ENCODE assay signal across 9 mouse cellular contexts in genomic region chr9:83487771-83488470, GRCm38 (mm10). TPM values are rescaled to one million over a fixed set of nuclear protein-coding genes. Genes with fewer than 3 reads are reported as not detected.
A peak's percentile ranks its signal among the peaks of the same experiment; 100 is the strongest.
DNase-seq lines count a peak whose midpoint lies in the region; ATAC-seq and TF ChIP-seq lines count a peak whose summit lies in the region.
"Had no signal": no experiment of that assay in that cellular context is flagged by ENCODE, and none has a peak within 500 bp of the region (broad histone marks: within the 10 kb centered on the region; RNA-seq: fewer than 3 reads in every experiment).

No protein-coding gene starts in this region.

- no peak for DNase-seq in forebrain, embryonic 11.5 days (ENCODE audit: low spot score)
- DNase-seq in cerebellum, adult 2 months: peak; percentile 60 to 80
- no peak for DNase-seq in embryo, embryonic 11 days
- no peak for DNase-seq in lung, postnatal 10 days
- no peak for DNase-seq in urinary bladder, postnatal 25 days (ENCODE audit: low spot score)

- H3K4me2 ChIP-seq in forebrain, embryonic 13.5 days: peak overlapping the region; percentile 19; the same call in 1 of the 2 replicates
- H3K4me2 ChIP-seq in forebrain, embryonic 11.5 days (ENCODE audit: low read depth, low read length, severe bottlenecking): no peak overlapping the region
- H3K4me2 ChIP-seq in hindbrain, embryonic 16.5 days (ENCODE audit: low read length): peak overlapping the region; percentile 48
- H3K4me2 ChIP-seq in midbrain, embryonic 16.5 days (ENCODE audit: low read length): peak overlapping the region; percentile 46
- H3K4me2 ChIP-seq: embryonic facial prominence, embryonic 13.5 days had no signal

- no peak for TF ChIP-seq POLR2A in cerebellum, adult 2 months (IDR thresholded peaks at IDR 0.05; ENCODE audit: borderline replicate concordance, insufficient read depth, low read length)

- no peak overlapping the region for H3K9ac ChIP-seq in forebrain, embryonic 13.5 days
- H3K9ac ChIP-seq in forebrain, embryonic 11.5 days (ENCODE audit: low read length): no peak overlapping the region
- H3K9ac ChIP-seq in hindbrain, embryonic 16.5 days (ENCODE audit: low read depth, low read length): 0 out of 2 replicates have a peak overlapping the region, but pooled peaks have one; percentile 18
- peak overlapping the region; percentile 41; the same call in 1 of the 2 replicates for H3K9ac ChIP-seq in midbrain, embryonic 16.5 days (ENCODE audit: low read depth, low read length)
- H3K9ac ChIP-seq: embryonic facial prominence, embryonic 13.5 days had no signal

- WGBS in forebrain, embryonic 13.5 days: 47% methylated on average over 9 of the region's 9 CpGs
- 58% methylated on average over 9 of the region's 9 CpGs for WGBS in forebrain, embryonic 11.5 days
- 17% methylated on average over 9 of the region's 9 CpGs for WGBS in cerebellum, adult 2 months
- 33% methylated on average over 9 of the region's 9 CpGs for WGBS in hindbrain, embryonic 16.5 days
- 39% methylated on average over 9 of the region's 9 CpGs for WGBS in midbrain, embryonic 16.5 days

- peak; percentile 94 for ATAC-seq in forebrain, embryonic 13.5 days
- ATAC-seq in forebrain, embryonic 11.5 days (replicated peaks; ENCODE audit: low FRiP score): no peak
- ATAC-seq in hindbrain, embryonic 16.5 days: peak; percentile 88
- ATAC-seq in midbrain, embryonic 16.5 days: peak; percentile 86

- no peaks in the 10 kb centered on the region for H3K27me3 ChIP-seq in forebrain, embryonic 13.5 days
- no peaks in the 10 kb centered on the region for H3K27me3 ChIP-seq in forebrain, embryonic 11.5 days (ENCODE audit: control insufficient read depth, insufficient read depth, low read length)
- H3K27me3 ChIP-seq in cerebellum, adult 2 months (ENCODE audit: control insufficient read depth, insufficient read depth, low read length): no peaks in the 10 kb centered on the region
- H3K27me3 ChIP-seq in hindbrain, embryonic 16.5 days (replicated peaks; ENCODE audit: control insufficient read depth, insufficient read depth, low read length): no peaks in the 10 kb centered on the region
- no peaks in the 10 kb centered on the region for H3K27me3 ChIP-seq in midbrain, embryonic 16.5 days (ENCODE audit: control insufficient read depth, insufficient read depth, low read depth, low read length)
- H3K27me3 ChIP-seq: embryonic facial prominence, embryonic 13.5 days had no signal

- H3K4me1 ChIP-seq in forebrain, embryonic 13.5 days: peaks cover 4% of the 10 kb centered on the region; the same call in 1 of the 2 replicates
- no peaks in the 10 kb centered on the region for H3K4me1 ChIP-seq in forebrain, embryonic 11.5 days (replicated peaks; ENCODE audit: control insufficient read depth, insufficient read depth, low read length)
- H3K4me1 ChIP-seq in cerebellum, adult 2 months (ENCODE audit: control insufficient read depth, insufficient read depth, low read length): peaks cover 7% of the 10 kb centered on the region; the same call in 1 of the 2 replicates
- peaks cover 11% of the 10 kb centered on the region for H3K4me1 ChIP-seq in hindbrain, embryonic 16.5 days (ENCODE audit: control insufficient read depth, insufficient read depth, low read depth, low read length)
- H3K4me1 ChIP-seq in midbrain, embryonic 16.5 days (ENCODE audit: control insufficient read depth, insufficient read depth, low read length): peaks cover 11% of the 10 kb centered on the region

- no peak overlapping the region for H3K4me3 ChIP-seq in forebrain, embryonic 13.5 days
- no peak overlapping the region for H3K4me3 ChIP-seq in forebrain, embryonic 11.5 days (ENCODE audit: low read depth, low read length)
- H3K4me3 ChIP-seq in cerebellum, adult 2 months (replicated peaks; ENCODE audit: insufficient read depth, low read depth, low read length): peak overlapping the region; percentile 31
- H3K4me3 ChIP-seq in hindbrain, embryonic 16.5 days (ENCODE audit: low read length): peak overlapping the region; percentile 14; the same call in 1 of the 2 replicates
- no peak overlapping the region for H3K4me3 ChIP-seq in midbrain, embryonic 16.5 days (ENCODE audit: low read depth, low read length)
- H3K4me3 ChIP-seq: embryonic facial prominence, embryonic 13.5 days had no signal

- H3K27ac ChIP-seq in forebrain, embryonic 13.5 days: peak overlapping the region; percentile 79
- no peak overlapping the region for H3K27ac ChIP-seq in forebrain, embryonic 11.5 days (ENCODE audit: low read depth, low read length)
- H3K27ac ChIP-seq in cerebellum, adult 2 months (ENCODE audit: insufficient read depth, low read length): peak overlapping the region; percentile 1
- H3K27ac ChIP-seq in hindbrain, embryonic 16.5 days (ENCODE audit: low read depth, low read length): peak overlapping the region; percentile 52
- H3K27ac ChIP-seq in midbrain, embryonic 16.5 days (ENCODE audit: low read length): peak overlapping the region; percentile 71
- H3K27ac ChIP-seq: embryonic facial prominence, embryonic 13.5 days had no signal

- TF ChIP-seq CTCF in cerebellum, adult 2 months (IDR thresholded peaks at IDR 0.05; ENCODE audit: borderline replicate concordance, insufficient read depth, low read depth, low read length): no peak

- H3K36me3 ChIP-seq in forebrain, embryonic 13.5 days (ENCODE audit: poor library complexity, severe bottlenecking): no peaks in the 10 kb centered on the region
- H3K36me3 ChIP-seq in forebrain, embryonic 11.5 days (ENCODE audit: control insufficient read depth, insufficient read depth, low read length): no peaks in the 10 kb centered on the region
- no peaks in the 10 kb centered on the region for H3K36me3 ChIP-seq in hindbrain, embryonic 16.5 days (ENCODE audit: control insufficient read depth, insufficient read depth, low read length)
- no peaks in the 10 kb centered on the region for H3K36me3 ChIP-seq in midbrain, embryonic 16.5 days (ENCODE audit: control insufficient read depth, insufficient read depth, low read length)
- H3K36me3 ChIP-seq: embryonic facial prominence, embryonic 13.5 days had no signal

- no peaks in the 10 kb centered on the region for H3K9me3 ChIP-seq in forebrain, embryonic 13.5 days (replicated peaks)
- H3K9me3 ChIP-seq in forebrain, embryonic 11.5 days (ENCODE audit: control insufficient read depth, low read length): no peaks in the 10 kb centered on the region
- H3K9me3 ChIP-seq in hindbrain, embryonic 16.5 days (ENCODE audit: control insufficient read depth, low read length): no peaks in the 10 kb centered on the region
- no peaks in the 10 kb centered on the region for H3K9me3 ChIP-seq in midbrain, embryonic 16.5 days (replicated peaks; ENCODE audit: control insufficient read depth, low read length, poor library complexity, severe bottlenecking)
- H3K9me3 ChIP-seq: embryonic facial prominence, embryonic 13.5 days had no signal

RNA-seq across cellular contexts. Expression of gene Lca5, which starts 47.0 kb away (rescaled TPM):
- polyA plus RNA-seq in forebrain, embryonic 13.5 days (2015; fragmentation: Nextera tagmentation; extraction: Ambion mirVana): 23.4 and 26.5 TPM in 2 replicates
- polyA plus RNA-seq in forebrain, embryonic 11.5 days (2014; fragmentation: Nextera tagmentation; extraction: Ambion mirVana): 29.4 TPM in 2 replicates
- polyA plus RNA-seq in cerebellum, adult 2 months (2012; rRNA removed): 8.4 and 9.0 TPM in 2 replicates
- polyA plus RNA-seq in hindbrain, embryonic 16.5 days (2015; fragmentation: Nextera tagmentation; extraction: Ambion mirVana): 13.3 and 14.7 TPM in 2 replicates
- polyA plus RNA-seq in midbrain, embryonic 16.5 days (2015; fragmentation: Nextera tagmentation; extraction: Ambion mirVana): 14.2 and 19.8 TPM in 2 replicates

Comparison
In these comparisons a context has a peak if more than half of its experiments do, and no peak if none do; other contexts are left out.
1. H3K4me3 ChIP-seq: peak in cerebellum, adult 2 months (single experiment) and hindbrain, embryonic 16.5 days (single experiment); none in forebrain, embryonic 13.5 days (single experiment), forebrain, embryonic 11.5 days (single experiment) and midbrain, embryonic 16.5 days (single experiment).
2. H3K9ac ChIP-seq: peak in hindbrain, embryonic 16.5 days (single experiment) and midbrain, embryonic 16.5 days (single experiment); none in forebrain, embryonic 13.5 days (single experiment) and forebrain, embryonic 11.5 days (single experiment).
3. DNase-seq: peak in cerebellum, adult 2 months (2 of 2); none in forebrain, embryonic 11.5 days (single experiment), embryo, embryonic 11 days (single experiment), lung, postnatal 10 days (single experiment) and urinary bladder, postnatal 25 days (single experiment).